Mouse (Mus musculus): ENCODE measurements at regions not wholly inside any gene's neighbourhood (a gene's known extent, or its start where the extent isn't known, plus 50 kb on each side); places are given as distances from the start of the nearest gene placed in this dataset.
"Not testable (repeated sequence)": the region's sequence is repeated elsewhere in the genome, so short reads cannot be mapped to it uniquely, and the experiment has no call there.

GRCm38 (mm10) chr14:47969871-47970270 lies 150.8 kb upstream of the Peli2 start:
- 63% methylated on average over 1 of the region's 1 CpGs for whole genome bisulfite sequencing
- ATAC-seq (ENCODE audit: low FRiP score, low read depth) = no peak
- H3K36me3 ChIP-seq (ENCODE audit: control insufficient read depth, insufficient read depth, low read length) = no peaks in the 10 kb centered on the region
- H3K27ac ChIP-seq (replicated peaks; ENCODE audit: low read depth, low read length) = no peak overlapping the region
- no peak for DNase-seq (ENCODE audit: low spot score)
- H3K4me2 ChIP-seq (replicated peaks; ENCODE audit: low read depth, low read length, severe bottlenecking) = no peak overlapping the region
- no peak for TF ChIP-seq POLR2A (IDR thresholded peaks at IDR 0.05; ENCODE audit: borderline replicate concordance, extremely low read depth, insufficient read depth, insufficient read length)
- no peak overlapping the region for H3K4me3 ChIP-seq (replicated peaks; ENCODE audit: low read length)
- no peak overlapping the region for H3K9ac ChIP-seq (ENCODE audit: low read depth, low read length, severe bottlenecking)
- H3K4me1 ChIP-seq (ENCODE audit: control insufficient read depth, insufficient read depth, low read length) = no peaks in the 10 kb centered on the region
- no peaks in the 10 kb centered on the region for H3K9me3 ChIP-seq (ENCODE audit: control insufficient read depth, low read length)
- no peaks in the 10 kb centered on the region for H3K27me3 ChIP-seq (ENCODE audit: control insufficient read depth, insufficient read depth, low read length)

DNA sequence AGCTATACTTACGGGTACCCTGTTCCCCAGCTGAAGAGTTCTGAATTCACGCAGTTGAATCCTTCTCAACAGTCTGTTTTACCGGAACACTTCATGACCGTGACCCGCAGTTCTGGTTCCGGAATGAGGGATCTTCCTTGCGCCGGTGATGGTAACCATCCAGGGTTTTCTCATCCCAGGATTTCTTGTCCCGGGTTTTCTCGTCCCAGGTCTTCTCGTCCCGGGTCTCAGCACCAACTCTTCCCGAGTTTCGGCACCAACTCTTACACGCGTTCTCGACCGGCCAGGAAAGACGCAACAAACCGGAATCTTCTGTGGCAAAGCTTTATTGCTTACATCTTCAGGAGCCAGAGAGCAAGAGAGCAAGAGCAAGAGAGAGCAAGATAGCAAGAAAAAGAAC lies 147.5 kb upstream of the Peli2 start:
- H3K4me3 ChIP-seq (replicated peaks; ENCODE audit: low read length); H3K9ac ChIP-seq (ENCODE audit: low read depth, low read length, severe bottlenecking); H3K4me2 ChIP-seq (replicated peaks; ENCODE audit: low read depth, low read length, severe bottlenecking); H3K27ac ChIP-seq (replicated peaks; ENCODE audit: low read depth, low read length); H3K36me3 ChIP-seq (ENCODE audit: control insufficient read depth, insufficient read depth, low read length); H3K4me1 ChIP-seq (ENCODE audit: control insufficient read depth, insufficient read depth, low read length); ATAC-seq (ENCODE audit: low FRiP score, low read depth); DNase-seq (ENCODE audit: low spot score); H3K9me3 ChIP-seq (ENCODE audit: control insufficient read depth, low read length); H3K27me3 ChIP-seq (ENCODE audit: control insufficient read depth, insufficient read depth, low read length): not testable (repeated sequence)
- 95% methylated on average over 20 of the region's 20 CpGs for WGBS

DNA sequence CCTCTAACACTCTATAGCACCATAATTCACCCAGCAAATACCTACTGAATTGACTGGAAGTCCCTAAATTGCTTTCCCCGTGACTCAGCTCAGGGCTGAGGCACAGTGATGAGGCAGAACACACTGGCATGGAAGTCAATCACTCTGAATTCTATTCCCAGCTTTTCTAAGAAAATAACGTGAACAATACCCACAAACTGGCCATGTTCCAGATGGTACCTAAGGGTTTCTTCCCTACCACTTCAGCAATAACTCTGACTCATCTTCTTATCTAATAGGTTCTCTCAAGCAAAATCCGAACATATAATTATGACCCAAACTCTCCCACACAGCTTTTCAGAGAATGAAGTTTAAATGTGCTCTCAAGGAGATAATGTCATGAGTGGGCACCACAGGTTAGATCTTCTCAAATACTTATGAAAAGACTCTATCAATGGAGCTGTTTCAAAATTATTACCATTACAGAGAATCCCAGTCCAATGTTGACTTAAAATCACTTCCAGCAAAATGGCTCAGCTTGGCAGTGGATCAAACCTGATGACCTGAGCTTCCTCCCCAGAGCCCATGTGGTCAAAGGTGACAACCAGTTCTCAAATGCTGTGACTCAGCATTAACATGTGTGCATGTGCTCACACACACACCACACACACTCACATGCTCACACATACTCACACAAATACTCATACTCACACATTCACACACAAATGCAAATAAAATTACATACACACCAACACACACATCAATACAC lies 137.5 kb upstream of the Peli2 start:
- Histone ChIP-seq H3K4me3 (replicated peaks; ENCODE audit: low read length) (no peak overlapping the region), H3K4me2 (replicated peaks; ENCODE audit: low read depth, low read length, severe bottlenecking) (no peak overlapping the region), H3K4me1 (ENCODE audit: control insufficient read depth, insufficient read depth, low read length) (peaks cover 8% of the 10 kb centered on the region; the same call in 1 of the 2 replicates), H3K27ac (replicated peaks; ENCODE audit: low read depth, low read length) (no peak overlapping the region), H3K9me3 (ENCODE audit: control insufficient read depth, low read length) (no peaks in the 10 kb centered on the region), H3K36me3 (ENCODE audit: control insufficient read depth, insufficient read depth, low read length) (no peaks in the 10 kb centered on the region), H3K9ac (ENCODE audit: low read depth, low read length, severe bottlenecking) (no peak overlapping the region), H3K27me3 (ENCODE audit: control insufficient read depth, insufficient read depth, low read length) (no peaks in the 10 kb centered on the region)
- TF ChIP-seq POLR2A (IDR thresholded peaks at IDR 0.05; ENCODE audit: borderline replicate concordance, extremely low read depth, insufficient read depth, insufficient read length) = no peak
- no peak for DNase-seq (ENCODE audit: low spot score)
- 65% methylated on average over 3 of the region's 3 CpGs for WGBS
- no peak for ATAC-seq (ENCODE audit: low FRiP score, low read depth)

DNA sequence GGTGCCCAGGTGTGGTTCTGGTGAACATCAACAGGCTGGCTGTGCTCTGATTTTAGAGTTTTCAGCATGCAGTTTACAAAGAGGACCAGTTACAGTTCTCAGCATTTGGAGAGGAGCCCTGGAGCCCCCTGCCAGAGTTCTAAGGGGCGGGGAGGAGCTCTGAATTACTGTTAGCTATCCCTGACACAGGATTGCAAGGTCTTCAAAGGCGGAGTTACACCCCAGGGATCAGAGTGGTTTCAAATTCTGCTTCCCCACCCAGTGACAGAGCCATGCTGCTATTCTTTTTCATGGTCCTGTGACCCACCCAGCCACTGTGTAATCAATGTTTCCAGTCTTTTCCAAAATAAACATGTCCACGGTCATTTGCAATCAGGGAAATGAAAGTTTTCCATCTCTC lies 134.1 kb upstream of the Peli2 start:
- Histone ChIP-seq H3K9ac (ENCODE audit: low read depth, low read length, severe bottlenecking) (no peak overlapping the region), H3K4me3 (replicated peaks; ENCODE audit: low read length) (no peak overlapping the region), H3K36me3 (ENCODE audit: control insufficient read depth, insufficient read depth, low read length) (no peaks in the 10 kb centered on the region), H3K4me2 (replicated peaks; ENCODE audit: low read depth, low read length, severe bottlenecking) (no peak overlapping the region), H3K4me1 (ENCODE audit: control insufficient read depth, insufficient read depth, low read length) (peaks cover 8% of the 10 kb centered on the region; the same call in 1 of the 2 replicates), H3K27me3 (ENCODE audit: control insufficient read depth, insufficient read depth, low read length) (no peaks in the 10 kb centered on the region), H3K27ac (replicated peaks; ENCODE audit: low read depth, low read length) (no peak overlapping the region), H3K9me3 (ENCODE audit: control insufficient read depth, low read length) (no peaks in the 10 kb centered on the region)
- ATAC-seq (ENCODE audit: low FRiP score, low read depth) (no peak), DNase-seq (ENCODE audit: low spot score) (peak; percentile 51)
- WGBS = 14% methylated on average over 3 of the region's 3 CpGs
- no peak for TF ChIP-seq POLR2A (IDR thresholded peaks at IDR 0.05; ENCODE audit: borderline replicate concordance, extremely low read depth, insufficient read depth, insufficient read length)

DNA sequence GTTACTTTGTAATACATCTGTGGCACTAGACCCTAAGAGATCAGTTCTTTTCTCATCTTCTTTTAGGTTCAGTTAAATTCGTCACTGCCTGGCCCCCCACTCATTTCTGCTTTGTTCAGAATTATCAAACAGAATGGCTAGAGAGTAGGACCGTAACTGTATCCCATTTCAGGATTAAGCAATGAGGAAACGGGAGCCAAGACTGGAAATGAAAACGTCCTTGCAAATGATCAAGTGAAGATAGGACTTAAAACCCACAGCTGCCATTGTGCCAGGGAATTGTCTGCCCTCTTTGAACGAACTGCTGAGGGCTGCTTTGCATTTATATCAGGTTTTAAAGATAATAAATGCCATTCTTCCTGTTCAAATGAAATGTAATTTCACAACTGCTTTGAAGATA lies 133.7 kb upstream of the Peli2 start:
- H3K4me2 ChIP-seq (replicated peaks; ENCODE audit: low read depth, low read length, severe bottlenecking) = no peak overlapping the region
- H3K9me3 ChIP-seq (ENCODE audit: control insufficient read depth, low read length) = no peaks in the 10 kb centered on the region
- ATAC-seq (ENCODE audit: low FRiP score, low read depth) (no peak), DNase-seq (ENCODE audit: low spot score) (no peak)
- peaks cover 8% of the 10 kb centered on the region; the same call in 1 of the 2 replicates for H3K4me1 ChIP-seq (ENCODE audit: control insufficient read depth, insufficient read depth, low read length)
- no peak overlapping the region for H3K27ac ChIP-seq (replicated peaks; ENCODE audit: low read depth, low read length)
- no peaks in the 10 kb centered on the region for H3K36me3 ChIP-seq (ENCODE audit: control insufficient read depth, insufficient read depth, low read length)
- H3K4me3 ChIP-seq (replicated peaks; ENCODE audit: low read length) = no peak overlapping the region
- WGBS = 19% methylated on average over 5 of the region's 5 CpGs
- no peak for TF ChIP-seq POLR2A (IDR thresholded peaks at IDR 0.05; ENCODE audit: borderline replicate concordance, extremely low read depth, insufficient read depth, insufficient read length)
- H3K27me3 ChIP-seq (ENCODE audit: control insufficient read depth, insufficient read depth, low read length) = no peaks in the 10 kb centered on the region
- H3K9ac ChIP-seq (ENCODE audit: low read depth, low read length, severe bottlenecking) = no peak overlapping the region

Data from limb, embryonic 14.5 days (tissue).